Mouse (Mus musculus) testis, postnatal 14 days (tissue): ENCODE data around the gene Mapk7.

Source experiments
- DNase-seq: peaks from one replicate; pipeline ENCODE4 v3.0.0; 2021; ENCODE audit warnings: low spot score

The Mapk7 gene

GRCm38 (mm10) chr11:61490944-61491520 is 3.2 kb downstream of the Mapk7 start:
- DNase-seq = no peak

- DNase-seq = no peak
These were observed 4.3 kb downstream of the Mapk7 start for GRCm38 (mm10) chr11:61489874-61490273.

DNA sequence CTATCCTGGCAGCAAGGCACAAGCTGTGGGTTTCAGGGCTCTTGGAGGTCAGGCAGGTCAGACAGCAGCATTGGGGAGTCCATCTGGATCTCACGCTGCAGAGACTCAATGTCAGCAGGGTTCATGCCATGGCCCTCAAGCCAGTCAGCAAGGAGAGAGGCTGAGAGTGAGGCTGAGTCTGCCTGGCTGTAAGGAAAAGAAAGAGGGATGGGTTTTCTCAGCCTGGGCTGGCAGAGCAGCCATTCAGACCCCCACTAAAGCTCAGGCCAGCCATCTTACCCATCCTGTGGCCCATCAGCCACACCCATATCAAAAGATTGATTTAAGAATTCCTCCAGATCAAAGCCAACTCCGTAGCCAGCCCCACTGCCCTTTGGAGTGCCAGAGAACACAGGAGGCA is 5.1 kb downstream of the Mapk7 start:
- no peak for DNase-seq

DNA sequence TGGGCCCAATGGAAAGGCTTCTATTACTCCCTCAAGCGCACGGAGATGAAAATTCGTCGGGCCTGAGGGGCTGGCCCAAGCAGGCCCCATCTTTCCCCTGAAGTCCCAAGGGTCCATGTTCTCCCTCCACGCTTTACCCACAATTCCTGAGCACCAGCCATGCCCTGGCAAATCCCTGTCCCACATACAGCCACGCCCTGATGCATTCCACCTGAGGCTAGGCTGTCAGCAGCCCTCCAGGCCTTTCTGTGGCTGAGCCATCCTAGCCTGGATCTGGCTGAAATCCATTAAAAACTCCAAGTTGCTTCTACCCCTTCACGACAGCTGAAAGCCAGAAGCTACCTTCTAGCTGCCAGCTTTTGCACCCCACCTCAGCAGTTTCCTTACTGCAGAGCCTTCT is 6.3 kb downstream of the Mapk7 start:
- DNase-seq = no peak

- no peak for DNase-seq
These were observed 6.8 kb downstream of the Mapk7 start for GRCm38 (mm10) chr11:61487401-61487800.

- DNase-seq = no peak
These were observed 7.6 kb downstream of the Mapk7 start for GRCm38 (mm10) chr11:61486458-61487219.

DNA sequence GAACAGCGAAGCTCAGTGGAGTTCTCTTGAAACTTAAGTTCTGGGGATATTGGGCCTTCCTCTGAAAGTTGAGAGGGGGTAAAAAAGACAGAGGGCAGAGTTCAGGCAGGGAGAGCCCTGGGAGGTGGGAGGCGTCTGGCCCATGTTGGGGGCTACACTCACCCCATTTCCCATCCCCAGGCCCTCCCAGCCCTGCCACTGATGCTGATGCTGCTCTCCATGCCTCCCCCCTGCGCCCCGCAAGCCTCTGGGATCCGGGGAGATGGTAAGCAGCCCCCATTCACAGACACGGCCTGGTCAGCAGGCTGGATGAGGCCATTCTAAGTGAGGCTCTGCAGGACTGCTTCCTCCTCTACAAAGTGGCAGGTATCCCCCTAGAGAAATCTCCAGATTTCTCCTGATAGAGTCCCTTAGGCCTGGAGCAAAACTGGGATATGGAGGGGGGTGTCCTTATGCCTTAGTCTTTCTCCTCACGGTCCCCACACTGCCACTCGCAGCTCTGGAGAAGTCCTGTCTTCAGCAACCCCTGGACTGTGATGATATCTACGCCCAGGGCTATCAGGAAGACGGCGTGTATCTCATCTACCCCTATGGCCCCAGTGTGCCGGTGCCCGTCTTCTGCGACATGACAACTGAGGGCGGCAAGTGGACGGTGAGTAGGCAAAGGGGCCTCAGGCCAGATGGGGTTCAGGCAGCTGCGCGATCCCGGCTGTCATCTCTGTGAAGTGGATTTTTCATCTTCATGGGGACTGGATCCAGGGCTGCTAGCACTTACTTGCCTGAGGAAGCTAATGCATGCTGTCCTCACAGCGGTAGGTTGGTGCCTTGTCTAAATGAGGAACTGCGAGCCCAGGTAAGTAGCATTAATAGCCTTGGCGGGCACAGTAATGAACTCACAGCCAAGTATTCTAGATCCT is 8.4 kb downstream of the Mapk7 start:
- no peak for DNase-seq

- peak; percentile 48 for DNase-seq
These were observed 9.3 kb downstream of the Mapk7 start, which contains the start of gene Mfap4 for GRCm38 (mm10) chr11:61484613-61485540. Gene Mfap4, plus strand, starts transcription at chr11:61485431.

DNA sequence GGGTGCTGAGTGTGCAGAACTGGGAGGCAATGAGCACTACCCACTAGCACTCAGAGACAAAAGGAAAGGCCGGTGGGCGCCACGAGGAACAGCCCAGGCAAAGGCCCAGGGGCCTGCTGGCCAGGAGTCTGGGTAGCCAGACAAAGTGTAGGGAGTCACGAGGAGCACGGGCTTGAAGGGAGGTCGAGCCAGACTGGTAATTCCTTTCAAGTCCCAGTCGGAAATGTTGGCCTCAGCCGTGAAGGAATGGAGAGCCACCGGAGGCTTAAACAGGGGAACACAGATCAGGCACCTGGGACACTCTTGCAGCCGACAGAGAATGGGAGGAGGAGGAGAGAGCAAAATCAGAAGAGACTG is 10.0 kb downstream of the Mapk7 start:
- no peak for DNase-seq

DNA sequence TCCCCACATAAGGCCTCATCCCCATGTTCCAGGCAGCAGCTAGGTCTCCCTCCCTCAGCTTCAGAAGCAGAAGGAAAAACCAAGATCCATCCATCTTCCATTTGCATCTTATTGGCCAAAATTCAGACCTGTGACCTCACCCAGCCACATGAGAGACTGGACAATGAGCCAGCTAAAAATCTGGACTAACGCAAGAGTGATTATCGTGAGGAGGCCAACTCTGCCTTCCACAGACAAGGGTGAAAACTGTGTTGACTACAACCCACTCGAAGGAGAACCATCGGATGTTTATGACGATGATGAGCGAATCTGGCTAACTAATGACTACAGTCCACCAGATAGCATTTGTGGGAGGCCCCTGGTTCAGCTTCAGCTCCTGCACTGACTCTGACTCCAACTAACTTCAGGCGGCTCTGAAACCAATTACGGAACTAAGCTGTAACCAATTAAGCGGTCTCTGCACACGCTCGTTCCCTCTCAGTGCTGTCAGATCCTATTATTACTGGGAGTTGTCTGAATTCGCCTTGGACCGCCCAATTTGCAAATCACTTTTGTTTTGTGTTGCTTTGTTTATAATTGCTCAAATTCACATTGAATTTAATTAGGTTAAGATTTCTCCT is 10.9 kb downstream of the Mapk7 start:
- DNase-seq = no peak

DNA sequence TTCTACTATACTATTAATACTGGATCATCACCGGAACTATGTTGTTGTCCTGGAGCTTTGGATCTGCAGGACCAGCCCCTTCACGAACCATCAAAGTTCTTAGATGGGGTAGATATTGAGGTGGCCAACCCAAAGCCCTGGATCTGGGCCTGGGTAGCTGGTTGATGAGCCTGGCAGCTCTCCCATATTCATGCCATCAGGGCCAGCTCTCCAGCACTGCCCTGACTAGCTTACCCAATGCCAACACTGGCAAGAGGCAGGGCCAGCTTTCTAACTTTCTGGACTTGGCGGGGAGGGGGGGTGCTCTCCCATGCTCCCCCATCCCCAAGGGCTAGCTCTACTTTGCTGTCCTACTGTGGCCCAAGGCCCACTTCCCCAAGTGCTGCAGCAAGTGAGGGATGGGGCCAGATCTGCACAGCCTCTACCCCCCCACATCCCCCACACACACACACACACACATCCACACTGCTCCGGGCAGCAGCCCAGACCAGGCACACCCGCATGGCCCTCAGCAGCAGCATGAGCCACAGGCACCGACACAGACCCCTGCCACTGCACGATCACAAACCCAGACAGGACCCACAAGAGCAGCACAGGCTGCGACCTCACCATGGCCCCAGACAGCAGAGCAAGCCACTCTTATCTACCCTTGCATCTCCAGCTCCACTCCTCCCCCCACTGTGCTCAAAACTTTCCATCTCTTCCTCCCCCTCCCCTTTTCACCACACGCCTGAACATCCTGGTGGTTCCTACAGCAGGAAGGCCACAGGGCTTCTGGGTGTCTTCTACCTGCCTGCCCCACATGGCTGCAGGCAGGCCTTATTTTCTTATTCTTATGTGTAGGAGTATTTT is 12.7 kb downstream of the Mapk7 start:
- DNase-seq = no peak

DNA sequence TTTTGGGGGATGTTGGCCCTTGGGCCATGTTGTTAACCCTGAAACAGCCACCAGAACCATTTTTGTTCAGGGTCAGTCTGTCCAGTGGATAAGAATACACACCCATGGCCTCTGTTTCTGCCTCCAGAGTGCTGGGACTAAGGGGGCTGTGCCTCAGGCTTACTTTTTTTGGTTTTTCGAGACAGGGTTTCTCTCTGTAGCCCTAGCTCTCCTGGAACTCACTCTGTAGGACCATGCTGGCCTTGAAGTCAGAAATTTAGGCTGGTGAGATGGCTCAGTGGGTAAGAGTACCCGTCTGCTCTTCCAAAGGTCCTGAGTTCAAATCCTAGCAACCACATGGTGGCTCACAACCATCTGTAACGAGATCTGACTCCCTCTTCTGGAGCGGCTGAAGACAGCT is 15.4 kb downstream of the Mapk7 start:
- no peak for DNase-seq

- no peak for DNase-seq
These were observed 16.4 kb downstream of the Mapk7 start for GRCm38 (mm10) chr11:61477566-61478508.

GRCm38 (mm10) chr11:61476786-61477382 is 17.3 kb downstream of the Mapk7 start:
- no peak for DNase-seq

DNA sequence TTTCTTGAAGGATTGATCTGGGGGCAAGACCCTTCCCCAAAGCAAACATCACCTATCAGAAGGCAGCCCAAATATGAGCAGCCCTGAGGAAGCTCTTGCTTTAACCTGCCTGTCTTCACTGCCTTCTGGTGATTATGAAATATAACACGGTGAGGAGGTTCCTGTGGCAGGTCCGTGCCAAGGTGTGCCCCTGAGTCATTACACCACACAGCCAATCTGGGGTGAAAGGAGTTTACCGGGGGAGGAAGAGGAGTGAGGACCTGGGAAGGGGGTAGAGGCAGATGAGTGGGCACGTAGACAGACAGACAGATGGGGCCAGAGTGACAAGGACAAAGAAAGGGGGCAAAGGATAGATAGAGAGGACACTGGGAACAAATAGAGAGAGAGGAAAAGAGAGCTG is 20.6 kb downstream of the Mapk7 start:
- no peak for DNase-seq

GRCm38 (mm10) chr11:61470880-61471279 is 23.3 kb downstream of the Mapk7 start:
- no peak for DNase-seq

DNA sequence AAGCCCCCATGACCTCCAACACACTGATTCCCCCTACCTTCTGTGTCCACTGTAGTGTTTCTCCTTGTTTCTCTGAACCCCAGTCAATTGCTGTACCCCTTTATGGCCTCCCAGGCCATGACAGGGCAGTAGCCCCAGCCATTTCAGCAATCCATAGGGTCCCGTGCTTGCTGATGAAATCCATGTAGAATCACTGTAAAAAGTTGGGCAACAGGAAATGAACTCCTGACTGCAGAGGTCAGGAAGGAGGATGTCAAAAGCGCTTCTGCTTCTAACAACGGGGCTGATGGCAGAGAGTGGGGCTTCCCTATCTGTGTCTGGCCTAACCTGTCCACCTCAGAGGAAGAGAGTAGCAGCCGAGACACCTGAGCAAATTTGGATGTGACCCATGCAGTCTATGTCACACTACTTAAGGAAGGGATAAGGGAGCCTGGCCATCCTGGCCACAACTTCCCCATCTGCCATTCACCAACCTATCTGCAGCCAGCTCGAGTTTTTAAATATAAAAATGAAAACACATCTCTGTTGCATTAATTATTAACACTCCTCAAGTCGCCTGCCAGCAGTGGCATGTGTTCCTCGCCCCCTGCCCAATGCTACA is 24.8 kb downstream of the Mapk7 start:
- no peak for DNase-seq

GRCm38 (mm10) chr11:61468534-61468933 is 25.7 kb downstream of the Mapk7 start:
- DNase-seq = no peak
